Mouse (Mus musculus) forebrain, embryonic 10.5 days (tissue): ENCODE measurements around the gene Uncx. TPM values are rescaled to one million over a fixed set of nuclear protein-coding genes. Genes with fewer than 3 reads are reported as not detected.

Source experiments
- DNase-seq: peaks from one replicate; pipeline ENCODE4 v3.0.0-alpha.2; 2017; ENCODE audit warnings: low spot score; ENCODE audit errors: extremely low spot score
- H3K27ac ChIP-seq: fragments of 300-500 bp; sonication (generic); 2 replicates; pipeline ENCODE4 v1.5.1; 2016; ENCODE audit warnings: mild to moderate bottlenecking
- H3K27me3 ChIP-seq: fragments of 300-500 bp; sonication (generic); 2 replicates; pipeline ENCODE4 v1.6.1; 2016; ENCODE audit warnings: mild to moderate bottlenecking; ENCODE audit not compliant: poor library complexity, severe bottlenecking
- H3K36me3 ChIP-seq: fragments of 300-500 bp; sonication (generic); replicated peaks from 2 replicates; pipeline ENCODE4 v1.6.1; 2016; ENCODE audit warnings: mild to moderate bottlenecking, moderate library complexity
- H3K4me1 ChIP-seq: fragments of 300-500 bp; sonication (generic); 2 replicates; pipeline ENCODE4 v1.6.1; 2016
- H3K4me3 ChIP-seq: fragments of 300-500 bp; sonication (generic); 2 replicates; pipeline ENCODE4 v1.5.1; 2016; ENCODE audit warnings: mild to moderate bottlenecking, moderate library complexity
- H3K9me3 ChIP-seq: fragments of 300-500 bp; sonication (generic); 2 replicates; pipeline ENCODE4 v1.6.1; 2016; ENCODE audit warnings: mild to moderate bottlenecking, moderate library complexity
- WGBS: fragments of 180-500 bp; shearing (Covaris S2); methylation state at CpG from one replicate; pipeline ENCODE4 v1.1.7; 2016; 5-methylcytosine and 5-hydroxymethylcytosine counted together
- polyA plus RNA-seq: library from polyadenylated mRNA; unstranded; fragments of >200 nt; fragmentation: Nextera tagmentation; extraction: Ambion mirVana; gene quantifications from 2 replicates; pipeline ENCODE4 v1.2.1, GENCODE M21; 2016

Uncx gene
- 7.7 and 9.4 TPM in 2 replicates for polyA plus RNA-seq

DNA sequence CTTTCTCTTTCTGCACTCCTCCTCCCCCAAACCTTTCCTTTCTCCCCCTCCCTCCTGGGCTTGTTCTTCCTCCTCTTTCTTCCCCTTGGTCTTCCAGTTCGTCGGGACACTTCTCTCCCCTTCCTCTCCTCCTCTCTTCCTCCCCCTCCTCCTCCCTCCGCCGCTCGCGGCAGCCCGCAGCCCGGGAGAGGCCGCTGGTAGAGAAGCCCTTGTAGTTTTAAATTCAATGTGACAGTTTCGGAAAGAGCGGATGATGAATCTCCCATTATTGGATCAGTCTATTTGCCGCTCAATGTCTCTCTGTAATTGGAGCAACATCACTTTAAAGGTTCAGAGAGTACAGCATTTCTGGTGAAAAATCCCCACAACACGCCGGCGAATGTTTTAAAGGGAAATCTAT is at the start of gene Uncx:
TSS of gene Uncx (plus strand) at position 281 of the 400 bp plus-strand sequence.
- H3K9me3 ChIP-seq: no peaks in the 10 kb centered on the region
- H3K36me3 ChIP-seq: no peaks in the 10 kb centered on the region
- H3K4me3 ChIP-seq: peak within 1 kb of the TSS; percentile 42
- DNase-seq: no peak
- peak within 1 kb of the TSS; percentile 67 for H3K27ac ChIP-seq
- H3K4me1 ChIP-seq: peaks cover 86% of the 10 kb centered on the region
- H3K27me3 ChIP-seq: peaks cover 100% of the 10 kb centered on the region
- WGBS: under 1% methylated on average over 15 of the region's 15 CpGs

DNA sequence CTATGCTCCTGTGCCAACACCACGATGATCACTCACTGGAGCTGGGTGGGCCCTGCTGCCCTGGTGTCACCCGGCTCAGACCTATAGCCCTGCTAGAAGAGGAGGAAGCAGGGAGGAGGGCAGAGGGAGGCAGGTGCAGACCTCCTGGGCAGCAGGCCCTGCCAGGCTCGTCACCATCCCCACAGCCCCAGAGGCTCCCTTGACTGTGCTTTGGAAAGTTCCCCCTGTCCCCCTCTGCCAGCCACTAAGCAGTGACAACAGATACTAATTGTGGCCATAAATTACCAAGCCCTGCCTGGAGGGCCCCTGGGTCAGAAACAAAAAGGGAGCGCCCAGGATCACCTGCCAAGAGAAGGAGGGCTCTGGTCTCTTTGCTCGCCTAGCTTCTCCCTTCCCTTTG is 49.6 kb upstream of the Uncx start:
- no peaks in the 10 kb centered on the region for H3K9me3 ChIP-seq
- no peak overlapping the region for H3K27ac ChIP-seq
- DNase-seq: no peak
- no peaks in the 10 kb centered on the region for H3K4me1 ChIP-seq
- no peak overlapping the region for H3K4me3 ChIP-seq
- no peaks in the 10 kb centered on the region for H3K27me3 ChIP-seq
- H3K36me3 ChIP-seq: no peaks in the 10 kb centered on the region
- 72% methylated on average over 5 of the region's 5 CpGs for WGBS

DNA sequence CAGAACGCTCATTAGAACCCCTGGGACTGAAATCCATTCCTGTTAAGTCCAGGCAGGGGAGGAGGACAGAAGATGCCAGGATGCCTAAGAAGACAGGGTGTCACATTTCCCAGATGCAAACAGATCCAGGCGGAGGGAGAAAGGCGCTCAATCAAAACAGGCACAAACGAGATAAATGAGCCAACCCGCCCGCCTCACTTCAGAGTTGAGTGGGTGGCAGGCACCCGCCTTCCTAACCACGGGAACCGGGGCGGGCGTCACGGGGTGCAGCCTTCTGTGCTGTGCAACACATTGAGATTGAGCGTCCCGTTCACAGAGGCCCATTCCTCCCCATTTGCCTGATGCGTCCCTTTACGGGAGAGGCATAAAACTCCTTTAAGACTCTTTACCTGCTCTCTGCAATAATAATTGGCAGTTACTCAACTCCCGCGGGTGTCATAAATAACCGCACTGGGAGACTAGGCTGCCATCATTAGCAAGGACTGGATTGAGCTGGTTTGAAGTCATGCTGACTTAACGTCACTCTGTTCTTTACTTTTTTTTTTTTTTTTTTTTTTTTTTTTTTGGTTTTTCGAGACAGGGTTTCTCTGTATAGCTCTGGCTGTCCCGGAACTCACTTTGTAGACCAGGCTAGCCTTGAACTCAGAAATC is 48.1 kb upstream of the Uncx start:
- 71% methylated on average over 22 of the region's 22 CpGs for WGBS
- Histone ChIP-seq H3K27ac (no peak overlapping the region), H3K4me1 (no peaks in the 10 kb centered on the region), H3K27me3 (no peaks in the 10 kb centered on the region), H3K36me3 (no peaks in the 10 kb centered on the region), H3K9me3 (no peaks in the 10 kb centered on the region), H3K4me3 (no peak overlapping the region)
- no peak for DNase-seq

DNA sequence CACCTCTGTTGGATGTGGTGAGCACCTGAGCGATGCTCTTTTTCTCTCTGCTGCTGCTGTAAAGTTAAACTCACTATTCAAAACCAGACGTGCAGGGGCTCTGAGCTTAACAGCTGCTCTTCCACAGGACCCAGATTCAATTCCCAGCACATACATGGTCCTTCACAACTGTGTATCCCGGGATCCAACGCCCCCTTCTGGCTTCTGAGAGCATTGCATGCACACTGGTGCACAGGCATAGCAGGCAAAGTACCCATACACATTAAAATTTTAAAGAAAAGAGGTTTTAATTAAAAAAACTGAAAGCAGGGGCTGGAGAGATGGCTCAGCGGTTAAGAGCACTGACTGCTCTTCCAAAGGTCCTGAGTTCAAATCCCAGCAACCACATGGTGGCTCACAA is 46.4 kb upstream of the Uncx start:
- H3K36me3 ChIP-seq: no peaks in the 10 kb centered on the region
- no peak for DNase-seq
- 52% methylated on average over 5 of the region's 5 CpGs for WGBS
- no peaks in the 10 kb centered on the region for H3K9me3 ChIP-seq
- no peaks in the 10 kb centered on the region for H3K27me3 ChIP-seq
- no peak overlapping the region for H3K27ac ChIP-seq
- H3K4me3 ChIP-seq: no peak overlapping the region
- no peaks in the 10 kb centered on the region for H3K4me1 ChIP-seq

DNA sequence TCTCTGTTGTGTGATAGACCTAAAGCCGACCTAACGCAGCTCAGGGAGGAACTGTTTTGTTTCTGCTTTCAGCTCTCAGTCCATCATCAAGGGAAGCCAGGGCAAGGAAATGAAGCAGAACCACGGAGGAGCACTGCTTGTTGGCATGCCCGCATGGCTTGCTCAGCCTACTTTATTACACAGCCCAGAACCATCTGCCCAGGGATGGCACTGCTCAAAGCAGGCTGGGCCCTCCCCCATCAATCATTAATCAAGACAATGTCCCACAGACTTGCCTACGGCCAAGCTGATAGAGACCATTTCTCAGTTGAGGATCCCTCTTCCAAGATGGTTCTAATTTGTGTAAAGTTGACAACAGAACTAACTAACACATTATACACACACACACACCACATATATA is 44.5 kb upstream of the Uncx start:
- H3K4me3 ChIP-seq: no peak overlapping the region
- H3K36me3 ChIP-seq: no peaks in the 10 kb centered on the region
- no peaks in the 10 kb centered on the region for H3K9me3 ChIP-seq
- no peaks in the 10 kb centered on the region for H3K4me1 ChIP-seq
- WGBS: 82% methylated on average over 5 of the region's 5 CpGs
- H3K27ac ChIP-seq: no peak overlapping the region
- DNase-seq: no peak
- peaks cover 6% of the 10 kb centered on the region for H3K27me3 ChIP-seq

DNA sequence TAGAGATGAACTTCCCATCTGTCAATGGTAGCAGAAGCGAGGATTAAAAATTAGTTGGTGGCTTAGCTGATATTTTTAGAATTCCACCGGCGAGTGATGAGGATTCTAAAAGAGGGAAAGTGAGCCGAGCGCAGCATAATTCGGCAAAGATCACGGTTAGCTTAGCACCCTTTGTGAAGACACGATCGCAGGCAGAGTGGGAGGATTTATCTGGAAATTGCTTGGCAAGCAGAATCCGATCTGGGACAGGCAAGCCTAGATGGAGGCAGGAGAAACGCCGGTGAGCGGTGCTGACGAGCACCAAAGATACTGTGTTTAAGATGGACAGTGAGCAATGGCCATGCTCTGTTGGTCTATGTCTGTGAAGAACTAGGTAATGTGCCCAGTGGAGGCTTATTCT is 41.0 kb upstream of the Uncx start:
- peaks cover 18% of the 10 kb centered on the region for H3K27me3 ChIP-seq
- H3K4me3 ChIP-seq: no peak overlapping the region
- WGBS: 88% methylated on average over 14 of the region's 14 CpGs
- H3K36me3 ChIP-seq: no peaks in the 10 kb centered on the region
- no peak for DNase-seq
- H3K4me1 ChIP-seq: no peaks in the 10 kb centered on the region; the same call in 1 of the 2 replicates
- H3K27ac ChIP-seq: no peak overlapping the region
- no peaks in the 10 kb centered on the region for H3K9me3 ChIP-seq

DNA sequence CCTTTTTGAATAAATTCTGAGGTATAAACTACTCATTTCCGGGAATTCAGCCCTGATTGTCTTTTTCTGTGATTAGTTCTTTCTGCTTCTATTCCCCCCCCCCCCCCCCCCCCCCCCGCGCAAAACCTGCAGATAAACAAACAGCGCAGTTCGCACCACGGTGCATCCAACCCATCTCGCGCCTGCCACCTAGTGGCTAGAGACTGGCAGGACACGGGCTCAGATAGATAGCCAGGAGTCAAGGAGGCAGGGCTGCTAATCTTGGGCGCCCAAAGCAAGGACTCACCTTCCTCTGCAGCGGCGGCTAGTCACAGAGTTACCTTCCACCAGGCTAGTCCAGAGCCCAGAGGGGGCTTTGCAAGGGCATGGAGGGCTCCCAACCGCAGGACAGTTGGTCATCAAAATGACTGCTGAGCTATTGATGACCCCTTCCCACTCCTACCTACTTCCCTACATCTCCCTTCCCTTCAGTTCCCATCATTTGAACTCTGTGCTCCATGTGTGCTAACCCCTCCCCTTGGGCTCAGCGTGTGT is 38.2 kb upstream of the Uncx start:
- WGBS: 8% methylated on average over 12 of the region's 14 CpGs
- H3K4me3 ChIP-seq: no peak overlapping the region
- H3K27ac ChIP-seq: no peak overlapping the region
- H3K36me3 ChIP-seq: no peaks in the 10 kb centered on the region
- H3K9me3 ChIP-seq: no peaks in the 10 kb centered on the region
- peak; percentile 68 for DNase-seq
- peaks cover 23% of the 10 kb centered on the region for H3K27me3 ChIP-seq
- no peaks in the 10 kb centered on the region; the same call in 1 of the 2 replicates for H3K4me1 ChIP-seq

DNA sequence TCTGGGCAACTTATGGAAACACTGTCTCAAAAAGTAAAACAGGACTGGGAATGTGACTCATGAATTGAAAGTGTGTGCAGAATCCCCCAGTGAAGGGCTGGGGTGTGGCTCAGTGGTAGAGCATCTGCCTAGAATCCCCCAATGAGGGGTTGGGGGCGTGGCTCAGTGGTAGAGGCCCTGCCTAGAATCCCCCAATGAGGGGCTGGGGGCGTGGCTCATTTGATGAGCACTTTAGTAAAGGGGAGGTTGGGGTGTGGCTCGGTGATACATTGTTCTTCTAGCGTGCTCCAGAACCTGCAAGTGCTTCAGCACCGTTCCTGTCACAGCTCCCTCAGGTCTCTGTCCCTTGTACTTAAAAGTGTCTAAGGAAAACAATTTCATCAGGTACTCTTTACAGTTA is 37.1 kb upstream of the Uncx start:
- H3K27me3 ChIP-seq: peaks cover 34% of the 10 kb centered on the region
- 24% methylated on average over 5 of the region's 5 CpGs for WGBS
- no peaks in the 10 kb centered on the region for H3K9me3 ChIP-seq
- no peak for DNase-seq
- H3K4me3 ChIP-seq: no peak overlapping the region
- H3K27ac ChIP-seq: no peak overlapping the region
- peaks cover 4% of the 10 kb centered on the region for H3K4me1 ChIP-seq
- no peaks in the 10 kb centered on the region for H3K36me3 ChIP-seq

DNA sequence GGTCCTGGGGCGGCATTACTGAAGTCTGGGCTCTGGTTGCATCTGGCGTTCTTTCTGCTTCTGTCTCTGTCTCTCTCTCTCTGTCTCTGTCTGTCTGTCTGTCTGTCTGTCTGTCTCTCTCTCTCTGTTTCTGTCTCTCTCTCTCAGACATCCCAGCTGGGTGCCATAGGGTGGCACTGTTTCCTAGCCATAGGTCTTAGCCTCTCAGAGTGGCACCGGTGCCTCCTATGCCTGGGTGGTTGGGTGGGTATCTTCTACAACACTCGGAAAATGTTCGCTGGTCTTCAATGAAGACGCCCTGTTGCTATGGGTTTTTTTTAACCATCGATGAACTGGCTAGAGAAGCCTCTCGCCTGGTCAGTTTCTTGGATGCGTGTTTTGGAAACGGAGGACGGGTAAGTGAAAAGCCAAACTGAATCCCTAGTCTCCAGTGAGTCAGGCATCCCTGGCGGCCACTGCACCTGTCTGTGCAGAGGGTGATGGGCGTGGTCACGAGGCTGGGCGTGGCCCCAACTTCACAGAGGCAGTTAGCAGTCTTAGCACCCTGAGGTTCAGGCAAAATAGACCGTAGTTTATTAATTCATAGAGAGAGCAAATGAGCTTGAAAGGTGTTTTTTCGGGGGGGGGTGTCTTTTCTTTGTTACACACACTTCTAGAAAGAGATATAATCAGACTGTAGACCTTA is 32.5 kb upstream of the Uncx start:
- DNase-seq: no peak
- Histone ChIP-seq H3K4me3 (no peak overlapping the region), H3K27ac (no peak overlapping the region), H3K27me3 (peaks cover 25% of the 10 kb centered on the region), H3K4me1 (peaks cover 7% of the 10 kb centered on the region), H3K36me3 (no peaks in the 10 kb centered on the region), H3K9me3 (no peaks in the 10 kb centered on the region)
- 16% methylated on average over 17 of the region's 17 CpGs for WGBS

DNA sequence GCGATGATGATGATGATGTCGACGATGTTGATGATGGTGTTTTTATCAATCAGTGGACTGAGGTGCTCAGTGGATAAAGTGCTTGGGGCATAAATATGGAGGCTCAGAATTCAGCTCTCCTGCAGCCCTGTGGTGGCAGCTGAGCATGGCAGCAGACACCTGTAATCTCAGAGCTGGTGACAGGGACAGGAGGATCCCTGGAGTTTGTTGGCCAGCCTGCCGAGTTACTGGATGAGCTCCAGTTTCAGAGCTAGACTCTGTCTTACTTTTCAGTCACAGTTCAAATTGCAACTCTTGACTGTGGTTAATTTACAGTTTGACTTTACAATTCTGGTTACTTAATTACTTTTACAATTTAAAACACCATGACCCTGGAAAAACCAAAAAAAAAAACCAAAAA is 31.1 kb upstream of the Uncx start:
- Histone ChIP-seq H3K4me1 (peaks cover 9% of the 10 kb centered on the region), H3K36me3 (no peaks in the 10 kb centered on the region), H3K9me3 (no peaks in the 10 kb centered on the region), H3K27ac (no peak overlapping the region), H3K4me3 (no peak overlapping the region), H3K27me3 (peaks cover 19% of the 10 kb centered on the region)
- no peak for DNase-seq
- 89% methylated on average over 4 of the region's 4 CpGs for WGBS

DNA sequence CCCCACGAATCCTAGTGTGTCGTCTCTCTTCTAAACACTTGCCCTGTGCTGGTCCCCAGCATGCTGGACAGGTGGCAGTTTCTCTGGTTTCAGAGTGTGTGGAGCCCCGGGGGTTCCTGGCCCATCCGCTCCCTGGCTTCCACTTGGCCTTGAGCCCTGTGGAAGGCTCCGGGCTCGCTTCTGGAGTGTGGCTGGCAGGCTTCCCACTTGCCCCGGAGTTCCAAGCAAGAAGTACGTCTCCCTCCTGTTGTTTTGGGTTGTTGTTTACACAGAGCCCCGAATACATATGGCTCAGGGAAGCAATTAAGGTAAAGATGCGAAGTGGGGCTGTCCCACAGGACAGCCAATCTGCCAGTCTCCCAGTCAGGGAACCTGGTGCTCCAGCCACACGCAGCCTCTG is 27.0 kb upstream of the Uncx start:
- peaks cover 7% of the 10 kb centered on the region for H3K4me1 ChIP-seq
- H3K9me3 ChIP-seq: no peaks in the 10 kb centered on the region
- no peak overlapping the region for H3K4me3 ChIP-seq
- DNase-seq: no peak
- H3K36me3 ChIP-seq: no peaks in the 10 kb centered on the region
- H3K27ac ChIP-seq: no peak overlapping the region
- WGBS: 56% methylated on average over 11 of the region's 11 CpGs
- H3K27me3 ChIP-seq: peaks cover 21% of the 10 kb centered on the region

DNA sequence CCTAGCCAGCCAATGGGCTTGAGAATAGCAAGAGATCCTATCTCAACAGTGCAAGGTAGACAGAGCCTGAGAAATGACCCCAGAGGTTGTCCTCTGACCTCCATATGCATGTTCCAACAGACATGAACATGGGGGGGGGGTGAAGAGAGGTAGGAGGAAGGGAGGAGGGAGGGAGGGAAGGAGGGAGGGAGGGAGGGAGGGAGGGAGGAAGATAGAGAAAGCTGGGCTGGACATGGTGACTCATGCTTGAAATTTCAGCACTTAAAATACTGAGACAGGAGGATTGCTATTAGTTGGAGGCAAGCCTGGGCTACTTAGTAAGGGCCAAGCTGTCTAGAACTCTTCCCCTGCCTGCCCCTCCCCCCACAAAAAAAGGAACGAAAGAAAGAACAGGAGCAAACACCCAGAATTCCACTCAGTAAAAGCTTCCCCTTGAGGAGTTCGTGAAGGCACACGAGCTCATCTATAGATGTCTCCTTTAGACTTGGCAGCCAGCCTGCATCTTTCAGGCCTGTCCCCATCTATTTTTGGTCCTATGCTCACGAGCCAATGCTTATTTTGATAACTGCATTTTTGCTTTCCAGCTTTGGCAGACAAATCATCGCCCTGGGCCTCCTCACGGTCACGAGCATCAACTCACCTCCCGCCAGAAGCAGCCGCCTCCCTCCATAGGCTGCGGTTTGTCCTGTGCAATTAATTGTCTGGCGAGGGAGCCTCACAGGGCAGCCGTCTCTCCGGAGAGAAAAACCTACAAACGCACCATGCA is 23.0 kb upstream of the Uncx start:
- 72% methylated on average over 14 of the region's 14 CpGs for WGBS

DNA sequence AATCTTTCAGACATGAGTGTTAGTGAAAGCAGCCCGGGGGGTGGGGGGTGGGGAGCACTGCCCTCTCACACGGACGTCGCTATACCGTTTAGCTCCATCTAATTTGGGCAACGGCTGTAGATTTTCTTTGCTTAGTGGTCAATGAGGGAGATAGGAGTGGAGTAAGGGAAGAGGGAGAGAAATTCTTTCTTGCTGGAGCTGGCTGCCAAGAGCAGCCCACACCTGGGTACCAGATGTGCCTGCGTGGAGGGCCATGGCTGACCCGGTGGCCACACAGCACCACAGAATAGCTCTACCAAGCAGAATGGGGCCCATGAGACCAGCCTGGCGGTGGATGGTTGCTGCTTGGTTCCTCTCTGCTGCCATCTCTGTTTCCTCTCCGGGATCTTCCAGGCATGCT is 21.3 kb upstream of the Uncx start:
- Histone ChIP-seq H3K27me3 (peaks cover 34% of the 10 kb centered on the region), H3K27ac (no peak overlapping the region), H3K36me3 (no peaks in the 10 kb centered on the region), H3K4me3 (no peak overlapping the region), H3K9me3 (no peaks in the 10 kb centered on the region), H3K4me1 (peaks cover 3% of the 10 kb centered on the region; the same call in 1 of the 2 replicates)
- no peak for DNase-seq
- 85% methylated on average over 10 of the region's 10 CpGs for WGBS

More for the DNA sequence above, 23.0 kb upstream of the Uncx start:
- Histone ChIP-seq H3K9me3 (no peaks in the 10 kb centered on the region), H3K4me3 (no peak overlapping the region), H3K27ac (peak overlapping the region; percentile 15; the same call in 1 of the 2 replicates), H3K36me3 (no peaks in the 10 kb centered on the region), H3K4me1 (peaks cover 6% of the 10 kb centered on the region; the same call in 1 of the 2 replicates), H3K27me3 (peaks cover 25% of the 10 kb centered on the region)
- no peak for DNase-seq
